Mouse (Mus musculus): ENCODE measurements at regions not wholly inside any gene's neighbourhood (a gene's known extent, or its start where the extent isn't known, plus 50 kb on each side); places are given as distances from the start of the nearest gene placed in this dataset.

DNA sequence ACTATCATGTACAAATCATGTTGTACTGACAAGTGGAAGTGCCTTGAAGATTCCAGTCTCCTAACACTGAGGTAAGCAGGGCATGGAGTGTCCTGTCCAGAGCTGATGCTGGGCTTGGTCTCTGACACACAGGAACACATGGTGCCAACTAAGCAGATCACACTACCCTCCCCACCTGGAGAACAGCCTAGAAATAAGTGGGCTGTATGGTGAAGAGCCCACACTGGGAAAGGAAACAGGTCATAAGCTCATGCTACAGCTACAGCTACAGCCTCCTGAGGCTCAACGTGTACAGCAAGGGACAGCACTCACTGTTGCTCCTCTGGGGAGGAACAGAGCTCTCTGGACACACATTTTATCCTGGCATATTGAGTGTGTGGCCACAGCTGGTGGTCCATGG, 89.8 kb upstream of the Atp1a1 start:
- no peak for DNase-seq (ENCODE audit: low spot score in 2 of 2)

DNA sequence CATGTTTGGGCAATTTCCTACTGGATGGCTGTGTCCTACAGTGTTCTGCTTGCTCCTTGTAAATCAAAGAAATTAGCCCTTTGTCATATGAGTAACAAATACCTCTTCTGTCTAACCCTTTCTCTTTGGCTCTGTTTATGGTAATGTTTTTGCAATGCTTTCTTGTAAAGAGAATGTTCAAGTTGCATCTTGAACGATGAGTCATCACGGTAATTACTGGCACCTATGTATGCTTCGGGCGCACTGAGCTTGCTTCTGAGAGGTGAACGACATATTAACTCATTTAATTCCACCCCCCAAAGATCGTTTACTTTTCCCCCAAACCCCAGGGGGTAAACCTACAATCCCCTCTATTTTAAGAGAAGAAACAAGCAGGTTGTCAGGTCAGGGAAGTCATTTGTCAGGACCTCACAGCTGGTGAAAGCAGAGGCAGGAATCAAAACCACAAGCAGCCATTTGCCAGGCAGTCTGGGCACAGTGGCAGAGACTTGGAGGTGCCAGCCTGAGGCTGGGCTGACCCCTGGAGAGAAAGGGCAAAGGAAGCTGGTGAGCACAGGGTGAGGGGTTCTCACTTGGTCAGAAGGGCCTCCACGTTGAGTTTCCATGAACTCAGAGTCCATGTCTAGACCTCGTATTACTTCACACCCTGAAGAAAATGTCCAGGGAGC, 87.6 kb upstream of the Atp1a1 start:
- no peak for DNase-seq (ENCODE audit: low spot score in 2 of 2)

DNA sequence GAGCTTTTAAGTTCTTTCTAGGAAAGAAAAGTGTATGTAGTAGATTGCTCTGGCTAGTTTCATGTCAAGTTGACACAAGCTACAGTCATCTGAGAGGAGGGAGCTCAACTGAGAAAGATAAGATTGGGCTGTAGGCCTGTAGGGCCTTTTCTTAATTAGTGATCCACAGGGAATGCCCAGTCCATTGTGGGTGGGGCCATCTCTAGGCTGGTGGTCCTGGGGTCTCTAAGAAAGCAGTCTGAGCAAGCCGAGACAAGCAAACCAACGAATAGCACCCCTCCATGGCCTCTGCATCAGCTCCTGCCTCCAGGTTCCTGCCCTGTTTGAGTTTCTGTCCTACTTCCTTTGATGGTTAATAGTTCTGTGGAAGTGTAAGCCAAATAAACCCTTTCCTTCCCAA, 86.3 kb upstream of the Atp1a1 start:
- no peak for DNase-seq (ENCODE audit: low spot score in 2 of 2)

DNA sequence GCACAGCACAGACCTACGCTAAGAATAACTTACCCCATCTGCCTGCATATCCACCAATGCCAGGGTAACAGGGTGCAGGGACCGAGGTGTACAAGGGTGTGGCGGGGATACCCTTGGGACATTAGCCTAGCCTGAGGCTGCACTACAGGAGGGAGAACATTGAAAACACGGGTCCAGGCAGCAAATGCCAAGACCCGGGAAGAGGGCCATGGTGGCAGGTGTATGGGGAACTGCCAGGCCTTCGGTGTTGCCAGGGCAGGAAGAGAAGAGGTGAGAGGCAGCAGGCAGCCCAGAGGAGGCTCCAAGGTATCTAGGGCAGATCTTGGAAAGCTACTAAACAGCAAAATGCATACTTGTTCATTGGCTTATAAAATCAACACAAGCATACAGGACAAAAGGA, 85.7 kb upstream of the Atp1a1 start:
- no peak for DNase-seq (ENCODE audit: low spot score in 2 of 2)

DNA sequence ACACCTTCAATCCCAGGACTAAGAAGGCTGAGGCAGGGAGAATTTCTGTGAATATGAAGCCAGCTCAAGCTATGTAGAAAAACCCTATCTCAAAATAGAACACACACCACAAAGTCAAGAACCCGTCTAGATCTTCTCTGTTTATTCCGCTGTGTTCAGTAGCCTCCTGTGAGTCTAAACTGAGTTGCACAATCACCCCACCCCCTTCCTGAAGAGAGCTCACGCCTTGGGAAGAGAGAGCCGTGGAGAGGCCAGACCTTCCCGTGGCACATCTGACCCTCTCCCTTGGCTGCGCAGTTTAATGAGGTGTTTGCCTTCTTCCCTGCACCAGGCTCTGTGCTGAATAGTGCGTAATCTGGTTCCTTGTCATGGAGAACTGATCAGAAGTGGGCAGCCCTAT, 80.7 kb upstream of the Atp1a1 start:
- no peak for DNase-seq (ENCODE audit: low spot score in 2 of 2)

DNA sequence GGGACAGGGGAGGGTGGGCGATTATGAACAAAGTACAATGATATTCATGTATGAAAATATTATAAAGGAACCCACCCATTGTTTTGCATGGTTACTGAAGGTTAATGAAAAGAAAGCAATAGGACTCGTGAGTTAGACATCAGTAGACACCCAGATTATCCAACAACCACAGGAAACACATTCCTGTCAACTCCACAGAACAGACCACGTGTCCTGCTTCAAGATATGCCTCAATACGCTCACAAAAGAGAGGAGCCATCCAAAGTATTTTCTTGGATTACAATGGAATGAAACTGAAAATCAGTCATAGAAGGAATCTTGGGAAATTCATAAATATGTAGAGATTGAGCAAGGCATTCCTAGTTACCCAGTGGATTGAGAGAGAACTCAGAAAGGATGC, 68.5 kb upstream of the Atp1a1 start:
- no peak for DNase-seq (ENCODE audit: low spot score in 2 of 2)

DNA sequence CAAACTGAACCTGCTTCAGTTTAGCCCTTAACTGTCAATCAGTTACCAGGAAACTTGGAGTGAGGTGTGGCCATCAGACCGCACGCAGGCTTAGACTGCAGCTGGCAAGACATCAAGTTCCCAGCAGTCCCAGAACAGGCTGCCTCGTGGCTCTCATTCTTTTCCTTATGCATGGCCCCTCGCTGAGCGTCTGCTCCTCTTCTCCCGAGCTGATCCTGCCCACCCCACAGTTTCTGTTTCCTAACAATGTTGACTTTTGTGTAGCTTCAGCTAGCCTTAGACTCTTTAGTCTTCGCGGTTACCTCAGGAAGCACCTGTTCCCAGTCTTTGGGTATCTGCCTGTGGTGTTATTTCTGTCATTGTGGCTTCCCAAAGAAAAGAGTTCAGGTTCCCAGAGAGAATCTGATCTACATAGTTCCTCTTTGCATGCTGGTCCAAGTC, 66.1 kb upstream of the Atp1a1 start:
- DNase-seq (ENCODE audit: low spot score in 2 of 2) = no peak

DNA sequence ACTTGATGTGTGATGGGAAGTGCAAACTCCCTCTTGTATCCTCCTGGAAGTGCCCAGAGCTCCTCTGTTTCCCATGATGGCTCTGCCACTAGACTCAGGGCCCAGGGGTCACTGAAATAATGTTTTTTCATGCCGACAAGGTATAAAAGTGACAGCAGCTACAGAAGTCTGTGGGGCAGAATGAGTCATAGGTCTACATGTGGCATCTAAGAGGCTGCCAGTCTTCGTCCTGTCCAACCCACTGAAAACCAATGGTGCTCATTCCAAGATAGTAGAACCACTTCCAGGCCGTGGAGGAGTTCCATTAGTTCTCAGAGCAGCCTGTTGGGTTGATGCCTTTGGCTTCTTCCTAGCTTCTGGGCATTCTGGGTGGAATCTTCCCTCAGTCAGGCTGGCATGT, 65.3 kb upstream of the Atp1a1 start:
- no peak for DNase-seq (ENCODE audit: low spot score in 2 of 2)

DNA sequence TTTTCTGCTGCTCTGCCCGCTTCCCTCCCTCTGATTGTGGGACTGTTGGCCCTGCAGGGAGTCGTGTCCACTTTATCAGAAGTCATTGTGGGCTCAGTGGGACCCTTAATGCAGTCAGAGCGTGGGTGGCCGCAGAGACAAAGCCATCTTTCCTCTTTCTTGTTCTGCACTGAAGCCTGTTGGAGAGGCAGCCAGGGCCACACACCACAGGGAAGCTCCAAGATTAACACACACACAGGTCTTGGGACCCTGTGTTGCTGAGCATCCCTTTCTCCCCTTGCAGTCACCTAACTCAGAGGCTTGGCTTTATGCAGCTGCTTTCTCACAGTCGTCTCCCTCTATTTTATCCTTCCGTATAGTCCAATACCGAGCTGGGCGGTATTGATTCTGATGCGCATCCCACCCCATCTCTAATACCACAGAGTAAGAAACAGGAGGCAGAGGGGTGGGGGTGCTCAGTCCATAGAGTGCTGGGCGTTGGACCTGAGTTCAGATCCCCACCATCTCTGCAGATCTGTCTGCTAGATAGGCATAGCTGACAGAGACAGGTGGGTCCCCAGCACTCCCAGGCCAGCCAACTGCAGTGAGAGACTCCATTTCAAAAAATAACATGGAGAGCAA, 63.4 kb upstream of the Atp1a1 start:
- DNase-seq (ENCODE audit: low spot score in 2 of 2) = no peak

DNA sequence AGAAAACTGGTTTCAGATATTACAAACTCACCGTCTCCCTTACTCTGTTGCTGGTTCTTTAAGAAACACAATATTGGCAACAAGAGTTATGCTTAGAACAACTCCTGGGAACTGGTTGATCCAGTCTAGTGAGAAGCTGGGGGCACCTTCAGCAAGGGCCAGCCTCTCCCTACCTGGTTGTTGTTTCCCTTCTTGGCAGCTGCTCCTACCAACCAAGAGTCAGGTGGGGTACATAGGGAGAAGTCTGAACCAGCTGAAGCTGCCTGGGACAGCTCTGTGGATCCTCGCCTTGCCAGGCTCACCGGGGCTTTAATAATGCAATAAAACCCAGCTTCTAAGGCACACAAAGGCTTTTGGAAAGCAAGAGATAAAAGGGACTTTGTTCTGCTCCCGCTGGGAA, 62.7 kb upstream of the Atp1a1 start:
- DNase-seq (ENCODE audit: low spot score in 2 of 2) = no peak

DNA sequence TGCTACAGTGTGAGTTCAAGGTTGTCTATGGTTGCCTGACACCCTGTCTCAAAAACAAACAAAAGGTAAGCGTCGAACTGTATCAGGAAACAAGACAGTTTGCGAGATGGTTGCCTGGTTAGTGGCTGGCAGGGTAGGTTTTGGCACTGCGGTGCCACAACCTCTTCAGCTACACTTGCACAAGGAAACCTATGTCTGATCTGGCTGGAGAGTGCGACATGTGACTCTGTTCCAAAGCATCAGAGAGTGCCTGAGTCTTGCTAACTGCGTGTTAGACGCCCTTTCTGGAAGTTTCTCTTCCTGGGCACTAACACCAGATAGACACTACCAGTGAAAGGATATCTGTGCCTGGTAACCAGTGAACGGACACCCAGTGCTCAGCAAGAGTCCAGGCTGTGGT, 62.1 kb upstream of the Atp1a1 start:
- DNase-seq (ENCODE audit: low spot score in 2 of 2) = no peak

DNA sequence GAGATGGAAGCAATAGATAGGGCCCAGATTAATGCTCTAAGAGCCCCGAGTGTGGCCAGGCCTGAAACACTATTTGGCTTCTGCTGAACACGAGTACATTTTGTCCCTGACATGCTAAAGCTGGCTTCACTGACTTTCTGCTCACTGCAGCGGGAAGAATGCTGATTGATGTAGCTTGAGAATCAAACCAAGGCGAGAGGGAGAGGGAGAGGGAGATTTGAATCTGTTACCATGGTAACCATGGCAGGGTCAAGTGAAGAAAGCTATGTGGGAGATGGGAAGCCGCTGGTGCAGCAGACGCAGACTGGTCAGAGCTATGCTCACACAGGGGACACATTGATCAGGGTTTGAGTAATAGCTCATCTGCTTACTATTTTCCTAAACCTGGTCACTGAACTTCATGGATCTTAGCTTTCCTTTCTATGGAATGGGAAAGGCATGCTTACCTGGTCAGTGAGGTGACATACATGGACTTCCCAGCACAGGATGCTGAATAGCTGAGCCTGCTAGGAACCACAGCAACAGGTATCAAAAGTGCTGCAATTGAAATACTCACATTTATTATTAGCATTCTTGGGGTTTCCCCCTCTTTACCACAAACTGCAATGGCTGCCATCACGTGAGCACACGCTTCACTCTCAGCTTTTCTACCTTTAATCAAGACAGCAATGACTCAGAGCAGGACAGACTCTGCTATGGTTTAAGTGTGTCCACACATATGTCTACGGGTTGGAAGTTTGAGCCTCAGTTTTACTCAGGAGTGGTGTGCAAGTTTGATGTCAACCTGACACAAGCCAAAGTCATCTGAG, 56.9 kb upstream of the Atp1a1 start:
- no peak for DNase-seq (ENCODE audit: low spot score in 2 of 2)

DNA sequence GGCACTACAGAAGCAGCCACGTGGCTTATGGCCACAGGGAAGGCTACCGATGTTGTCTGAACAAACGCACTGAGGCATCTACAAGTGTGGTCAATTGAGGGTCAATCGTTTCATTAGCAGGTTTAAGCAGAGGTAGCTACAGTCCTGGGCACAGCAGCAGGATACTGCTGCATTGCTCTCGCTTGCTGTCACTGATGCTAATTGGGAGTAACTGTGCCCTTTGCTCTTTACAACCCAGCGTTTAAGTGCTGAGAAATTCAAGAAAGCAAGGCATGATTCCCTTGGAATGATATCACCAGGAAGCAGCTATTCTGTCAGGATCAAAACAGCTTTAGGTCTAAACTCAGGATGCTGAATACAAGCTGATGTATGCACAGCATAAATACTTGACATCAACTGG, 56.2 kb upstream of the Atp1a1 start:
- no peak for DNase-seq (ENCODE audit: low spot score in 2 of 2)

DNA sequence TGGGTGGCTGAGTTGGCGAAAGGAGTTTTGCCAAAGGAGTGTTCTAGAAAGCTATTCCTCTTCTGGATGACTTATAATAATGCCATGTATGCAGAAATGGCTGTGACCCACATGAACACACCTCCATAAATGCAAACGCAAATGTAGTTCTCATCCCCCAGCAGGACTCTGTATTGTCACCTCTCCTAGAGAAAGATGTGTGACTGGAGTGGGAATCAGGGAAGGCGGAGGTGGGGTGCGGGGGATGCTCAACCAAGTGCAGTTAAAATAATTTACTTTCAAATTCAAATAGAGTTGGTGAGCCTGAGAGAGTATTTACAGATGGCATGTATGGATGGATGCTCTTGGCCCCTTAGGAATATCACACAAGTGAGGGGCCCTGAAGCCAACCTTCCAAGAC, 55.7 kb upstream of the Atp1a1 start:
- DNase-seq (ENCODE audit: low spot score in 2 of 2) = no peak

DNA sequence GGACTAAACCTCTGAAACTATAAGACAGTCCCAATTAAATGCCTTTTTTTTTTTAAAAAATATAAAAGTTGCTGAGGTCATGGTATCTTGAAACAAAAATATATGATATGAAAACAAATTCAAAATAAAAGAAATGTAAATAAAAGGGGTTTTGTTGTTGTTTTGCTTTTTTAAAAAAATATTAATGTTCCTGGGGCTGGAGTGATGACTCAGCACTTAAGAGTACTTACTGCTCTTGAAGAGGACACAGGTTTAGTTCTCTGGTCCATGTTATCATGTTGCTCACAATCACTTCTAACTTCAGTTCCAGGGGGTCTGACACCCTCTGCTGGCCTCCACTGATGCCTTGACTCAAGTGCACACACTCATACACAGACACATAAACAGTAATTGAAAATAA, 53.5 kb upstream of the Atp1a1 start:
- no peak for DNase-seq (ENCODE audit: low spot score in 2 of 2)

DNA sequence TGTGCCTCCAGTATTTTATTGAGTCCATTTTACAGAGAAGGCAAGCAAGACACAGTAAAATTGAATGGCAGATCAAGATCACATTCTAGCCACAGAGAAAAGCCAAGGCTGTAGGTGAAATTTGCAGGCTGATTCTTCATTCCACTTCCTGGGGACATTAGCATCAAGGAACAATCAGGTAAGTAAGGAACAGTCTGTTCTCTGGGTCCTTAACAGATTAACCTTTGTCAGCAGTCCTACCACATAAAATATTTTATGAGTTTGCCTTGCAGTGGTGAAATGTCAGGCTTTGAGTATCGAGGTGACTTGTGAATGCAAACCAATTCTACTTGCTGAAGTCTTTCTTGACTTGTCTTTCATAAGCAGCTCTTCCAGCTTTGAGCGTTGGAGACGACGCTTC, 50.2 kb upstream of the Atp1a1 start:
- DNase-seq (ENCODE audit: low spot score in 2 of 2) = no peak
